In genomic region chr3:89215853-89216252, GRCm38 (mm10) we compare ENCODE assay signal across 1 mouse cellular context.
A peak's percentile ranks its signal among the peaks of the same experiment; 100 is the strongest.
TF ChIP-seq lines count a peak whose summit lies in the region.

No protein-coding gene starts in this region.

TF ChIP-seq in CH12.LX, 34 proteins besides CTCF, POLR2A, EP300 and RAD21:
- no peak for TF ChIP-seq ETS1 (conservative IDR thresholded peaks at IDR 0.05; ENCODE audit: low read depth, low read length)
- no peak for TF ChIP-seq MAZ (IDR thresholded peaks at IDR 0.05; ENCODE audit: low read depth, low read length)
- no peak for TF ChIP-seq ZKSCAN1 (IDR thresholded peaks at IDR 0.05; ENCODE audit: borderline replicate concordance, low read depth, low read length)
- TF ChIP-seq JUND (conservative IDR thresholded peaks at IDR 0.05; ENCODE audit: low read depth, low read length): no peak
- TF ChIP-seq RCOR1 (conservative IDR thresholded peaks at IDR 0.05; ENCODE audit: low read depth, low read length): no peak
- no peak for TF ChIP-seq ELF1 (IDR thresholded peaks at IDR 0.05; ENCODE audit: low read depth, low read length)
- TF ChIP-seq SIN3A (IDR thresholded peaks at IDR 0.05; ENCODE audit: low read length): no peak
- TF ChIP-seq MAX (IDR thresholded peaks at IDR 0.05; ENCODE audit: low read length): peak; percentile 35; the same call in 1 of the 2 replicates
- no peak for TF ChIP-seq UBTF (IDR thresholded peaks at IDR 0.05; ENCODE audit: low read depth, low read length)
- TF ChIP-seq ZC3H11A (IDR thresholded peaks at IDR 0.05; ENCODE audit: low read depth, low read length): no peak; the same call in 1 of the 2 replicates
- TF ChIP-seq NRF1 (IDR thresholded peaks at IDR 0.05; ENCODE audit: low read depth, low read length): no peak
- no peak for TF ChIP-seq POLR2AphosphoS2 (IDR thresholded peaks at IDR 0.05; ENCODE audit: low read depth, low read length)
- TF ChIP-seq MEF2A (IDR thresholded peaks at IDR 0.05; ENCODE audit: borderline replicate concordance, low read depth, low read length): no peak
- TF ChIP-seq USF1 (IDR thresholded peaks at IDR 0.05; ENCODE audit: low read depth, low read length): no peak
- TF ChIP-seq KAT2A (IDR thresholded peaks at IDR 0.05; ENCODE audit: insufficient replicate concordance, low read length): no peak
- no peak for TF ChIP-seq ZMIZ1 (IDR thresholded peaks at IDR 0.05; ENCODE audit: low read depth, low read length)
- TF ChIP-seq USF2 (conservative IDR thresholded peaks at IDR 0.05; ENCODE audit: low read depth, low read length): no peak
- TF ChIP-seq IRF4 (IDR thresholded peaks at IDR 0.05; ENCODE audit: low read depth, low read length): peak; percentile 59
- TF ChIP-seq NELFE (IDR thresholded peaks at IDR 0.05; ENCODE audit: low read depth, low read length): no peak; the same call in 1 of the 2 replicates
- no peak for TF ChIP-seq MAFK (IDR thresholded peaks at IDR 0.05; ENCODE audit: insufficient replicate concordance, low read length)
- 0 out of 2 replicates have a peak, but pooled peaks have one; percentile 54 for TF ChIP-seq TCF12 (IDR thresholded peaks at IDR 0.05; ENCODE audit: low read depth, low read length)
- no peak; the same call in 1 of the 2 replicates for TF ChIP-seq ZNF384 (IDR thresholded peaks at IDR 0.05; ENCODE audit: low read depth, low read length)
- TF ChIP-seq MYC (IDR thresholded peaks at IDR 0.05; ENCODE audit: low read depth, low read length): peak; percentile 49; the same call in 1 of the 2 replicates
- no peak for TF ChIP-seq GABPA (IDR thresholded peaks at IDR 0.05; ENCODE audit: insufficient replicate concordance, low read depth, low read length)
- TF ChIP-seq PAX5 (IDR thresholded peaks at IDR 0.05; ENCODE audit: low read length): no peak
- no peak for TF ChIP-seq JUN (IDR thresholded peaks at IDR 0.05; ENCODE audit: insufficient read depth, low read depth, low read length)
- TF ChIP-seq TBP (conservative IDR thresholded peaks at IDR 0.05; ENCODE audit: low read depth, low read length): no peak
- TF ChIP-seq MXI1 (IDR thresholded peaks at IDR 0.05; ENCODE audit: low read depth, low read length): 0 out of 2 replicates have a peak, but pooled peaks have one; percentile 6
- no peak for TF ChIP-seq E2F4 (IDR thresholded peaks at IDR 0.05; ENCODE audit: insufficient replicate concordance, low read depth, low read length)
- no peak for TF ChIP-seq CHD1 (IDR thresholded peaks at IDR 0.05; ENCODE audit: low read depth, low read length)
- TF ChIP-seq SMC3 (IDR thresholded peaks at IDR 0.05; ENCODE audit: low read depth, low read length): peak; percentile 95
- no peak for TF ChIP-seq BHLHE40 (IDR thresholded peaks at IDR 0.05; ENCODE audit: low read depth, low read length)
- no peak for TF ChIP-seq HCFC1 (IDR thresholded peaks at IDR 0.05; ENCODE audit: low read depth, low read length)
- TF ChIP-seq CHD2 (IDR thresholded peaks at IDR 0.05; ENCODE audit: low read length): no peak
